Mouse (Mus musculus) ES-E14 (cell line): ENCODE measurements at regions not wholly inside any gene's neighbourhood (a gene's known extent, or its start where the extent isn't known, plus 50 kb on each side); places are given as distances from the start of the nearest gene placed in this dataset.
A peak's percentile ranks its signal among the peaks of the same experiment; 100 is the strongest.

ENCODE experiments used
- DNase-seq: peaks from one replicate; pipeline ENCODE4 v3.0.0-alpha.2; 2013; ENCODE audit warnings: low read depth, low spot score
- H3K27ac ChIP-seq: 2 replicates; pipeline ENCODE4 v1.5.1; 2012; ENCODE audit warnings: low read depth, mild to moderate bottlenecking, low read length, moderate library complexity, mixed read lengths; ENCODE audit not compliant: poor library complexity, insufficient read depth, severe bottlenecking
- H3K36me3 ChIP-seq: 2 replicates; pipeline ENCODE4 v1.6.1; 2012; ENCODE audit warnings: mild to moderate bottlenecking, low read length, moderate library complexity, mixed read lengths; ENCODE audit not compliant: control insufficient read depth, poor library complexity, insufficient read depth, severe bottlenecking
- H3K4me1 ChIP-seq, 2 experiments: fragments of 150-350 bp in 1 of 2; sonication (generic) in 1 of 2; 2 replicates each; pipeline ENCODE4 v1.6.1; 2012; ENCODE audit warnings: low read length in 2 of 2, mild to moderate bottlenecking in 1 of 2, mixed read lengths in 1 of 2; ENCODE audit not compliant: control insufficient read depth in 2 of 2, insufficient read depth in 2 of 2, poor library complexity in 1 of 2
- H3K4me3 ChIP-seq, 2 experiments: fragments of 150-350 bp in 1 of 2; sonication (generic) in 1 of 2; 2 replicates each; pipeline ENCODE4 v1.5.1; 2012; ENCODE audit warnings: low read length in 2 of 2, low read depth in 1 of 2, mild to moderate bottlenecking in 1 of 2, mixed read lengths in 1 of 2; ENCODE audit not compliant: insufficient read depth in 1 of 2, poor library complexity in 1 of 2, severe bottlenecking in 1 of 2
- H3K9ac ChIP-seq: 2 replicates; pipeline ENCODE4 v1.6.1; 2012; ENCODE audit warnings: low read depth, mild to moderate bottlenecking, low read length, mixed read lengths; ENCODE audit not compliant: poor library complexity, insufficient read depth, severe bottlenecking
- H3K9me3 ChIP-seq: fragments of 150-350 bp; sonication (generic); 2 replicates; pipeline ENCODE4 v1.6.1; 2012; ENCODE audit warnings: low read depth, mild to moderate bottlenecking, low read length; ENCODE audit not compliant: control insufficient read depth, insufficient read depth
- CHD2 ChIP-seq: IDR thresholded peaks from 2 replicates; pipeline ENCODE4 v1.6.1; 2014; ENCODE audit warnings: mild to moderate bottlenecking, low read depth, low read length, inconsistent platforms
- HCFC1 ChIP-seq: IDR thresholded peaks from 2 replicates; pipeline ENCODE4 v1.6.1; 2012; ENCODE audit warnings: low read length, inconsistent platforms, borderline replicate concordance; ENCODE audit not compliant: insufficient read depth
- MAFK ChIP-seq: IDR thresholded peaks from 2 replicates; pipeline ENCODE4 v1.6.1; 2014; ENCODE audit warnings: mild to moderate bottlenecking, low read depth, low read length, inconsistent platforms; ENCODE audit not compliant: insufficient read depth
- ZC3H11A ChIP-seq: IDR thresholded peaks from 2 replicates; pipeline ENCODE4 v1.6.1; 2012; ENCODE audit warnings: low read depth, mild to moderate bottlenecking, inconsistent platforms, low read length, borderline replicate concordance
- ZNF384 ChIP-seq: IDR thresholded peaks from 2 replicates; pipeline ENCODE4 v1.6.1; 2012; ENCODE audit warnings: low read depth, low read length, inconsistent platforms
- in situ Hi-C, 2 experiments: fragments of 600-800 bp; cut with MboI; formaldehyde crosslinking; loops; one replicate each; pipeline ENCODE4 v1.15.1; 2025; ENCODE audit warnings: low sequenced_read_pairs in 2 of 2, inconsistent platforms in 1 of 2; ENCODE audit not compliant: unreplicated experiment in 2 of 2

GRCm38 (mm10) chr13:38793456-38793855 is 134.6 kb upstream of the Eef1e1 start:
- no peak overlapping the region for H3K27ac ChIP-seq
- in situ Hi-C loops: no loop called here
- no peak for DNase-seq
- TF ChIP-seq MAFK: no peak
- TF ChIP-seq ZNF384: no peak
- TF ChIP-seq CHD2: no peak
- no peak for TF ChIP-seq ZC3H11A
- no peak for TF ChIP-seq HCFC1
- H3K4me1 ChIP-seq: 0 out of 4 replicates have a peak, but pooled peaks cover 0 to 2% of the 10 kb centered on the region in 2 experiments
- peak overlapping the region in 1 of 2 experiments; percentile 48; a peak in 2 of 4 replicates for H3K4me3 ChIP-seq
- H3K36me3 ChIP-seq: no peaks in the 10 kb centered on the region
- no peaks in the 10 kb centered on the region for H3K9me3 ChIP-seq
- H3K9ac ChIP-seq: no peak overlapping the region

DNA sequence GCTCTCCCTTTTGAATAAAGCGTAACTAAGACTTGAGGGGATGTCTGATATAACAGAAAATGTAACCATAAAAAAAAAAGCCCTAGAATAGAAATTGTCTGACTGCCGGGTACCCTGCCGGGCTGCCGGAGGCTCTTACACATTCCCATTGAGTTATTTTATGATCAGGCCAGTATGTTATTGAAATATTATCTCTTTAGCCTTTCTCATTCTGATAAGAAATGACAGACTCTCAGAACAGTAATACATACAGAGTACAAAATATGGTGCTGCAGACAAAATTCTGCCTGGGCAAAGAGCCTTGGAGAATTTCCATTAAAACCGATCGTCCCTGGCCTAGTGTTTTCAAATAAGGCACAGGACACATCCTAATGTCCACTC is 121.8 kb upstream of the Eef1e1 start:
- TF ChIP-seq HCFC1 (no peak), CHD2 (no peak)
- in situ Hi-C loops: no loop called here
- no peak overlapping the region for H3K27ac ChIP-seq
- no peaks in the 10 kb centered on the region for H3K9me3 ChIP-seq
- H3K36me3 ChIP-seq: no peaks in the 10 kb centered on the region
- no peak overlapping the region for H3K4me3 ChIP-seq
- no peak for DNase-seq
- H3K4me1 ChIP-seq: no peaks in the 10 kb centered on the region
- H3K9ac ChIP-seq: no peak overlapping the region

GRCm38 (mm10) chr13:38779984-38780629 is 121.2 kb upstream of the Eef1e1 start:
- DNase-seq: no peak
- in situ Hi-C loops: no loop called here

GRCm38 (mm10) chr13:38776546-38776945 is 117.7 kb upstream of the Eef1e1 start:
- Histone ChIP-seq H3K4me3 (no peak overlapping the region), H3K36me3 (no peaks in the 10 kb centered on the region), H3K27ac (no peak overlapping the region), H3K9ac (no peak overlapping the region), H3K4me1 (no peaks in the 10 kb centered on the region), H3K9me3 (no peaks in the 10 kb centered on the region)
- TF ChIP-seq ZC3H11A: no peak
- no peak for TF ChIP-seq HCFC1
- no peak for TF ChIP-seq ZNF384
- TF ChIP-seq MAFK: no peak
- no peak for TF ChIP-seq CHD2
- in situ Hi-C loops: no loop called here
- no peak for DNase-seq

More at GRCm38 (mm10) chr13:38779984-38780629, 121.2 kb upstream of the Eef1e1 start:
- Histone ChIP-seq H3K36me3 (no peaks in the 10 kb centered on the region), H3K4me1 (no peaks in the 10 kb centered on the region), H3K9me3 (no peaks in the 10 kb centered on the region), H3K4me3 (no peak overlapping the region), H3K27ac (no peak overlapping the region), H3K9ac (no peak overlapping the region)
- TF ChIP-seq HCFC1 (no peak), ZNF384 (peak; percentile 87)

DNA sequence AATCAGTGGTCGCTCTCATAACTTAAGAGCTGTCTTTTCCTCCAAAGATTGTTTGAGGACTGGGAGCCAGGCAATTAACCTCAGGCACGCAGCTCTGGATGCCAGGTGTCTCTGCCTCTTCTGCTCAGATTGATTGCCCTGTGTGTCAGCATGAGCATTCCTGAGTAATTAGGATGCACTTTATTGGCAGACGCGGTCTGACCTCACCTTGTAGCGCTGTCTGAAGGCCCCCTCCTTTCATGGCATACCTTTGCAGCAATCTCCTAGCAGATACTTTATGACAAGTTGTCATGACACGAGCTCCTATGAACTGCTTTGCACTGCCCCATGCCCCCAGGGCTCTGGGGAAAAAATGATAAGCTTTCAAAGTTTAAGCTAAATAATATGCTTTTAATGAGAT is 114.1 kb upstream of the Eef1e1 start:
- DNase-seq: no peak
- Histone ChIP-seq H3K4me3 (no peak overlapping the region), H3K4me1 (peaks cover 0 to 2% of the 10 kb centered on the region in 2 experiments; a peak in 1 of 4 replicates), H3K36me3 (no peaks in the 10 kb centered on the region), H3K9me3 (no peaks in the 10 kb centered on the region), H3K27ac (no peak overlapping the region), H3K9ac (no peak overlapping the region)
- in situ Hi-C loops: no loop called here
- TF ChIP-seq ZNF384 (no peak), CHD2 (no peak), ZC3H11A (no peak), HCFC1 (no peak), MAFK (no peak)
